ENCODE assay signal across 8 mouse cellular contexts in the genomic region with DNA sequence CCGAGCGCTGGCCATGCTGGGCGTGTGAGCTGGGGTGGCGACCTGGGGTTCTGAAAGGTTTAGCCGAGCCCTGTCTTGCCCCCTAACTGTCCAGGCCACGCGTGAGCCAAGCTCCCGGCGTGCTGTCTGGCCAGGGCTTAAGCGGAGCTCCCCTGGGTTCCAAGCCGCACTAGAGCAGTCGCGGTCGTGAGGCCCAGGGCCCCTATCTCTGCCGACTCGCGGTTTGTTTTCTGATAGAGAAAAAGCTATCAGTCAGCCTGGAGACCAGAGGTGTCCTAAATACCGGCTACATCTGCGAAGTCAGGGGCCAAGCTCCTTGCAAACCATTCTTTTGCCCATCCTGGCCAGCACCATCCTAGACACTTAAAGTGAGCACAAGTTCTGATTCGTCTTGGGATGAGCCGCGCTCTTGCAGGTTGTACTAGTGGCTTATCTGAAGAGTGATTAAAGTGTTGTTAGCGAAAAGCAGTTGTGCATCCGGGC. TPM values are rescaled to one million over a fixed set of nuclear protein-coding genes. Genes with fewer than 3 reads are reported as not detected.
DNase-seq lines count a peak whose midpoint lies in the region; ATAC-seq and TF ChIP-seq lines count a peak whose summit lies in the region.

No protein-coding gene starts in this region.

- no peaks in the 10 kb centered on the region for H3K9me3 ChIP-seq in kidney, postnatal 0 days (replicated peaks; ENCODE audit: low read length)
- H3K9me3 ChIP-seq in forebrain, embryonic 13.5 days (replicated peaks) = no peaks in the 10 kb centered on the region
- no peaks in the 10 kb centered on the region for H3K9me3 ChIP-seq in limb, embryonic 13.5 days

- H3K27me3 ChIP-seq in kidney, postnatal 0 days (ENCODE audit: insufficient read depth, low read length) = peaks cover 51% of the 10 kb centered on the region
- peaks cover 78% of the 10 kb centered on the region for H3K27me3 ChIP-seq in forebrain, embryonic 13.5 days
- H3K27me3 ChIP-seq in limb, embryonic 13.5 days = peaks cover 94% of the 10 kb centered on the region

- peaks cover 28% of the 10 kb centered on the region; the same call in 1 of the 2 replicates for H3K4me1 ChIP-seq in kidney, postnatal 0 days (replicated peaks; ENCODE audit: insufficient read depth, low read length)
- peaks cover 62% of the 10 kb centered on the region for H3K4me1 ChIP-seq in forebrain, embryonic 13.5 days
- peaks cover 51% of the 10 kb centered on the region for H3K4me1 ChIP-seq in limb, embryonic 13.5 days

- H3K4me2 ChIP-seq in kidney, postnatal 0 days (ENCODE audit: low read length) = peak overlapping the region; percentile 23; the same call in 1 of the 2 replicates
- H3K4me2 ChIP-seq in forebrain, embryonic 13.5 days = peak overlapping the region; percentile 87
- peak overlapping the region; percentile 50 for H3K4me2 ChIP-seq in limb, embryonic 13.5 days (replicated peaks)

- H3K36me3 ChIP-seq in kidney, postnatal 0 days (ENCODE audit: insufficient read depth, low read length) = no peaks in the 10 kb centered on the region
- no peaks in the 10 kb centered on the region for H3K36me3 ChIP-seq in forebrain, embryonic 13.5 days (ENCODE audit: poor library complexity, severe bottlenecking)
- H3K36me3 ChIP-seq in limb, embryonic 13.5 days = no peaks in the 10 kb centered on the region

- DNase-seq in kidney, postnatal 0 days (ENCODE audit: low spot score) = no peak
- DNase-seq in kidney, adult 8-10 months = no peak
- peak; percentile 57 for DNase-seq in retina, embryonic 14.5 days (ENCODE audit: low spot score)
- no peak for DNase-seq in left cerebral cortex, postnatal 10 days (ENCODE audit: extremely low spot score in 1 of 2, low spot score in 2 of 2)
- DNase-seq in gastrocnemius, postnatal 25 days = no peak
- DNase-seq in lung, postnatal 10 days = no peak

- no peak for TF ChIP-seq CTCF in kidney, postnatal 0 days (IDR thresholded peaks at IDR 0.05; ENCODE audit: low read depth)

- intact Hi-C loops in left cerebral cortex, postnatal 10 days (cut with DNase I) = no loop called here

- WGBS in kidney, postnatal 0 days = 2% methylated on average over 24 of the region's 24 CpGs
- WGBS in forebrain, embryonic 13.5 days = under 1% methylated on average over 24 of the region's 24 CpGs
- WGBS in limb, embryonic 13.5 days = under 1% methylated on average over 24 of the region's 24 CpGs

- peak overlapping the region; percentile 9; the same call in 1 of the 2 replicates for H3K4me3 ChIP-seq in kidney, postnatal 0 days (replicated peaks; ENCODE audit: low read depth, low read length)
- peak overlapping the region; percentile 27 for H3K4me3 ChIP-seq in forebrain, embryonic 13.5 days
- peak overlapping the region; percentile 17 for H3K4me3 ChIP-seq in limb, embryonic 13.5 days

- no peak overlapping the region for H3K27ac ChIP-seq in kidney, postnatal 0 days
- no peak overlapping the region for H3K27ac ChIP-seq in forebrain, embryonic 13.5 days
- H3K27ac ChIP-seq in limb, embryonic 13.5 days = no peak overlapping the region

- no peak overlapping the region for H3K9ac ChIP-seq in kidney, postnatal 0 days (ENCODE audit: low read depth, low read length)
- H3K9ac ChIP-seq in forebrain, embryonic 13.5 days = 0 out of 2 replicates have a peak overlapping the region, but pooled peaks have one; percentile 43
- peak overlapping the region; percentile 19; the same call in 1 of the 2 replicates for H3K9ac ChIP-seq in limb, embryonic 13.5 days

- no peak for ATAC-seq in kidney, postnatal 0 days (replicated peaks; ENCODE audit: low FRiP score, low read depth)
- ATAC-seq in forebrain, embryonic 13.5 days = no peak
- ATAC-seq in limb, embryonic 13.5 days (ENCODE audit: low FRiP score, low read depth) = no peak

RNA-seq across cellular contexts. Expression of a gene that starts 2.5 kb away (rescaled TPM):
- 1.3 and 1.5 TPM in 2 replicates for polyA plus RNA-seq in kidney, postnatal 0 days (2015; fragmentation: Nextera tagmentation; extraction: Ambion mirVana)
- polyA plus RNA-seq in forebrain, embryonic 13.5 days (2015; fragmentation: Nextera tagmentation; extraction: Ambion mirVana) = 10.9 and 12.1 TPM in 2 replicates
- polyA plus RNA-seq in limb, embryonic 13.5 days (2015; fragmentation: Nextera tagmentation; extraction: Ambion mirVana) = 3.2 and 3.7 TPM in 2 replicates
- 1 to 10 TPM; 7.9 to 8.3 TPM for total RNA-seq in left cerebral cortex, postnatal 10 days (2021)
- total RNA-seq in gastrocnemius, postnatal 25 days (2021) = 1 to 10 TPM; 2.6 to 3.8 TPM

Comparison
In these comparisons a context has a peak if more than half of its experiments do, and no peak if none do; other contexts are left out.
1. H3K4me2 ChIP-seq: peak in every context shown above with its lines; median percentile 87 in forebrain, embryonic 13.5 days; 50 in limb, embryonic 13.5 days; 23 in kidney, postnatal 0 days.